ENCODE assay signal across 7 mouse cellular contexts in the genomic region with DNA sequence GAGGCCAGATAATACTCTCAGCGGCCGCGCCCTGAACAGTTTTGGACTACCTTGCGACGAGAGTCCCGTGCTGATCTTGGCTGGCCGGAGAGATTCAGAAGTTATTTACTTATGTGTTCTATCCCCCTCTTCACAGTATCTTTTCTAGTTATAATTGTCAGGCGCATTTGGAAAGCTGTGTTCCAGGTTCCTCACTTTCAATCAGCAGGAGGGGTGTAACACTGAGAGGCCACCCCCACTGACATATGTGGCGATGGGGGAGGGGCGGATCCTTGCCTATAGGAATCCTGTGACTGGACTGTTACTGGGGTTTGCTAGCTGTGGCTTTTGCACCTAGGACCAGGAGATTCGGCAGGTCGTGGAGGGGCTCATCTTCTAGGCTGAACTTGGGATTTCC. TPM values are rescaled to one million over a fixed set of nuclear protein-coding genes. Genes with fewer than 3 reads are reported as not detected.
DNase-seq lines count a peak whose midpoint lies in the region; ATAC-seq and TF ChIP-seq lines count a peak whose summit lies in the region.

No protein-coding gene starts in this region.

- DNase-seq in B cell, adult 2 months = peak; percentile 28
- DNase-seq in embryo, embryonic 11.5 days (ENCODE audit: low read depth, low spot score) = peak; percentile 16
- DNase-seq in heart, postnatal 4 days = peak; percentile 42
- no peak for DNase-seq in ovary, postnatal 36 days (ENCODE audit: low spot score)

- peak overlapping the region; percentile 37; the same call in 1 of the 2 replicates for H3K27ac ChIP-seq in ES-Bruce4 (ENCODE audit: insufficient read depth, low read length)
- H3K27ac ChIP-seq in limb, embryonic 13.5 days = peak overlapping the region; percentile 86
- H3K27ac ChIP-seq in neural tube, embryonic 12.5 days = 0 out of 2 replicates have a peak overlapping the region, but pooled peaks have one; percentile 87

- no peak for TF ChIP-seq CTCF in ES-Bruce4 (IDR thresholded peaks at IDR 0.05; ENCODE audit: low read depth, low read length)

- 0 out of 2 replicates have a peak, but pooled peaks have one; percentile 21 for ATAC-seq in limb, embryonic 13.5 days (ENCODE audit: low FRiP score, low read depth)
- ATAC-seq in neural tube, embryonic 12.5 days (ENCODE audit: low FRiP score, low read depth) = peak; percentile 22; the same call in 1 of the 2 replicates

- H3K4me2 ChIP-seq in limb, embryonic 13.5 days (replicated peaks) = peak overlapping the region; percentile 95
- H3K4me2 ChIP-seq in neural tube, embryonic 12.5 days (replicated peaks) = peak overlapping the region; percentile 78

- H3K27me3 ChIP-seq in ES-Bruce4 (ENCODE audit: control insufficient read depth, insufficient read depth, low read length, poor library complexity, severe bottlenecking) = no peaks in the 10 kb centered on the region
- H3K27me3 ChIP-seq in limb, embryonic 13.5 days = no peaks in the 10 kb centered on the region
- H3K27me3 ChIP-seq in neural tube, embryonic 12.5 days (replicated peaks) = no peaks in the 10 kb centered on the region

- peak overlapping the region; percentile 94 for H3K9ac ChIP-seq in ES-Bruce4 (ENCODE audit: low read depth, poor library complexity, severe bottlenecking)
- peak overlapping the region; percentile 93 for H3K9ac ChIP-seq in limb, embryonic 13.5 days
- H3K9ac ChIP-seq in neural tube, embryonic 12.5 days = peak overlapping the region; percentile 90

- peaks cover 17% of the 10 kb centered on the region for H3K4me1 ChIP-seq in ES-Bruce4 (ENCODE audit: control insufficient read depth, insufficient read depth, low read length)
- peaks cover 53% of the 10 kb centered on the region for H3K4me1 ChIP-seq in limb, embryonic 13.5 days
- H3K4me1 ChIP-seq in neural tube, embryonic 12.5 days = peaks cover 33% of the 10 kb centered on the region

- H3K36me3 ChIP-seq in ES-Bruce4 (ENCODE audit: control insufficient read depth, insufficient read depth, low read length, poor library complexity, severe bottlenecking) = no peaks in the 10 kb centered on the region
- no peaks in the 10 kb centered on the region for H3K36me3 ChIP-seq in limb, embryonic 13.5 days
- H3K36me3 ChIP-seq in neural tube, embryonic 12.5 days = no peaks in the 10 kb centered on the region

- under 1% methylated on average over 12 of the region's 12 CpGs for WGBS in limb, embryonic 13.5 days
- WGBS in neural tube, embryonic 12.5 days = 2% methylated on average over 12 of the region's 12 CpGs

- H3K4me3 ChIP-seq in ES-Bruce4 (ENCODE audit: low read depth, low read length) = peak overlapping the region; percentile 93
- H3K4me3 ChIP-seq in limb, embryonic 13.5 days = peak overlapping the region; percentile 87
- peak overlapping the region; percentile 87 for H3K4me3 ChIP-seq in neural tube, embryonic 12.5 days

- 0 out of 2 replicates have a peak, but pooled peaks have one; percentile 48 for TF ChIP-seq EP300 in ES-Bruce4 (IDR thresholded peaks at IDR 0.05; ENCODE audit: insufficient read depth, low read depth, low read length)

- no peaks in the 10 kb centered on the region; the same call in 1 of the 2 replicates for H3K9me3 ChIP-seq in ES-Bruce4 (replicated peaks; ENCODE audit: control insufficient read depth, insufficient read depth, low read length, poor library complexity, severe bottlenecking)
- peaks cover 7% of the 10 kb centered on the region; the same call in 1 of the 2 replicates for H3K9me3 ChIP-seq in limb, embryonic 13.5 days
- H3K9me3 ChIP-seq in neural tube, embryonic 12.5 days = 0 out of 2 replicates have a peak, but pooled peaks cover 4% of the 10 kb centered on the region

- TF ChIP-seq POLR2A in ES-Bruce4 (IDR thresholded peaks at IDR 0.05; ENCODE audit: insufficient read depth, low read length) = no peak

RNA-seq across cellular contexts. Expression of gene Hic2, which starts 1.1 kb away (rescaled TPM):
- polyA plus RNA-seq in ES-Bruce4 (2011; ENCODE audit: insufficient read depth, insufficient read length, low read depth, missing spikeins) = 40.9 and 43.5 TPM in 2 replicates
- total RNA-seq in heart, postnatal 4 days (2021) = 1 to 10 TPM; 7.0 to 7.1 TPM
- polyA plus RNA-seq in limb, embryonic 13.5 days (2015; fragmentation: Nextera tagmentation; extraction: Ambion mirVana) = 9.1 and 9.3 TPM in 2 replicates
- polyA plus RNA-seq in neural tube, embryonic 12.5 days (2016; fragmentation: Nextera tagmentation; extraction: Ambion mirVana) = 11.7 and 12.4 TPM in 2 replicates

RNA-seq across cellular contexts. Expression of gene Rimbp3, which starts 26.1 kb away (rescaled TPM):
- polyA plus RNA-seq in ES-Bruce4 (2011; ENCODE audit: insufficient read depth, insufficient read length, low read depth, missing spikeins) = 0.63 and 0.90 TPM in 2 replicates
- under 1 TPM; 0.43 TPM for total RNA-seq in heart, postnatal 4 days (2021)
- polyA plus RNA-seq in limb, embryonic 13.5 days (2015; fragmentation: Nextera tagmentation; extraction: Ambion mirVana) = 0.28 and 0.38 TPM in 2 replicates
- polyA plus RNA-seq in neural tube, embryonic 12.5 days (2016; fragmentation: Nextera tagmentation; extraction: Ambion mirVana) = 1.8 and 2.1 TPM in 2 replicates

RNA-seq across cellular contexts. Expression of gene Ube2l3, which starts 32.0 kb away (rescaled TPM):
- 203 and 207 TPM in 2 replicates for polyA plus RNA-seq in ES-Bruce4 (2011; ENCODE audit: insufficient read depth, insufficient read length, low read depth, missing spikeins)
- total RNA-seq in heart, postnatal 4 days (2021) = 100 to 1,000 TPM; 154 to 157 TPM
- polyA plus RNA-seq in limb, embryonic 13.5 days (2015; fragmentation: Nextera tagmentation; extraction: Ambion mirVana) = 356 and 360 TPM in 2 replicates
- 342 and 364 TPM in 2 replicates for polyA plus RNA-seq in neural tube, embryonic 12.5 days (2016; fragmentation: Nextera tagmentation; extraction: Ambion mirVana)

RNA-seq across cellular contexts. Expression of gene Tmem191c, which starts 41.4 kb away (rescaled TPM):
- 9.6 and 10.5 TPM in 2 replicates for polyA plus RNA-seq in ES-Bruce4 (2011; ENCODE audit: insufficient read depth, insufficient read length, low read depth, missing spikeins)
- 1 to 10 TPM; 6.3 to 7.9 TPM for total RNA-seq in heart, postnatal 4 days (2021)
- polyA plus RNA-seq in limb, embryonic 13.5 days (2015; fragmentation: Nextera tagmentation; extraction: Ambion mirVana) = 12.6 and 14.3 TPM in 2 replicates
- polyA plus RNA-seq in neural tube, embryonic 12.5 days (2016; fragmentation: Nextera tagmentation; extraction: Ambion mirVana) = 22.8 and 23.1 TPM in 2 replicates

Comparison
In these comparisons a context has a peak if more than half of its experiments do, and no peak if none do; other contexts are left out.
1. H3K27ac ChIP-seq: peak in every context shown above with its lines; median percentile 87 in neural tube, embryonic 12.5 days; 86 in limb, embryonic 13.5 days; 37 in ES-Bruce4.